Mouse (Mus musculus): Measurements from ENCODE around the gene Lce3e. TPM values are rescaled to one million over a fixed set of nuclear protein-coding genes. Genes with fewer than 3 reads are reported as not detected.

Gene Lce3e
- total and polyA plus RNA-seq, 2 experiments from 2014 or later = not detected

DNA sequence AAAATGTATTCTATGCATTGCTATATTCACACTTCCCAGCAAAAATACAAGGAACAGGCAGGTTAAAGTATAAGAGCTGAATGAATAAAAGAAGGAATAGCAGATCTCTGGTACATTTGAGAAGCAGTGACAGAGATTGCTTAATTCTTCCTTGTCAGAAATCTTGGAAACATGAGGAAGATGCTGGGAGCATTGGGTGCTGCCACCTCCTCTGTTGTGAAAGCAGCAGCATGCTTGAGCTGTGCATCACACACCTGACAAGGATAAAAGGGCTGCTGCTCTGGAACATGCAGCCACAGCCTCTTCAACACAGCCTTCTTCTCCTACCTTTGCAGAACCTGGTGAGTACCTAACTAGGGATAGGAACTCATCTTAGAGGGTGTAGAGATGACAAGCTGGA lies 25.1 kb downstream of the Lce3e start, which contains the start of gene Lce3f:
Gene Lce3f, plus strand, starts transcription at position 301 of the 400 bp plus-strand sequence.
- no peak for DNase-seq
- TF ChIP-seq CTCF (IDR thresholded peaks at IDR 0.05; ENCODE audit: low read depth) = no peak
- no peaks in the 10 kb centered on the region for H3K27me3 ChIP-seq (ENCODE audit: insufficient read depth, low read length)

DNA sequence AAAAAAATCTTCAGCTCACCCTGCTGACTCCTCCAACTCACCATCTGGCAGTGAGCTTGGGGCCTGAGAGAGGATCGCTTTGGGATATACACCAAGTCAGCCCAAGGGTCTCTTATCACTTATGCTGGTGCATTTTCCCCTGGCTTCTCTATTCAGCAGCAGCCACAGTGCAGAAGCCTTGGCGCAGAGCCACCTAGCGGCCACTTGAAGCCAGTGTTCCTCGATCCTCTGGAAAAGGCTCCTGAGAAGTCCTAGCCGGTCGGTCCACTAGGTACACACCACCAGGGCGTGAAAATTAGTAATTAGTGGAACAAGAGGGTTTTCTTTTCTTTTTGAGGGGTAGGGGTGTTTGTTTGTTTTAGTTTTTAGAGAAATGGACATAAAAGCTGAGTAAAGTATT lies 31.8 kb downstream of the Lce3e start:
- TF ChIP-seq CTCF (IDR thresholded peaks at IDR 0.05; ENCODE audit: low read depth) = peak; percentile 87
- 2% methylated on average over 7 of the region's 7 CpGs for WGBS
- no peaks in the 10 kb centered on the region for H3K9me3 ChIP-seq (ENCODE audit: low read length)
- no peak overlapping the region for H3K27ac ChIP-seq (ENCODE audit: low read depth, low read length)
- no peaks in the 10 kb centered on the region for H3K27me3 ChIP-seq (ENCODE audit: insufficient read depth, low read length)
- no peaks in the 10 kb centered on the region for H3K36me3 ChIP-seq (ENCODE audit: insufficient read depth)
- DNase-seq = peak; percentile 85
- no peaks in the 10 kb centered on the region for H3K4me1 ChIP-seq (ENCODE audit: insufficient read depth)
- H3K4me3 ChIP-seq (ENCODE audit: low read depth, low read length) = no peak overlapping the region
- H3K4me2 ChIP-seq (ENCODE audit: low read depth) = no peak overlapping the region
- ATAC-seq = peak; percentile 95
- H3K9ac ChIP-seq = no peak overlapping the region

More for the DNA sequence above, 25.1 kb downstream of the Lce3e start, which contains the start of gene Lce3f:
- H3K27ac ChIP-seq (ENCODE audit: low read depth, low read length) = no peak within 1 kb of the TSS
- H3K9me3 ChIP-seq (ENCODE audit: low read length) = no peaks in the 10 kb centered on the region
- no peak within 1 kb of the TSS for H3K4me3 ChIP-seq (ENCODE audit: low read depth, low read length)
- no peak within 1 kb of the TSS for H3K4me2 ChIP-seq (ENCODE audit: low read depth)
- no peaks in the 10 kb centered on the region for H3K36me3 ChIP-seq (ENCODE audit: insufficient read depth)
- no peak within 1 kb of the TSS for H3K9ac ChIP-seq
- no peak for ATAC-seq
- no peaks in the 10 kb centered on the region for H3K4me1 ChIP-seq (ENCODE audit: insufficient read depth)

- H3K4me2 ChIP-seq (ENCODE audit: low read depth) = no peak overlapping the region
- H3K27me3 ChIP-seq (ENCODE audit: insufficient read depth, low read length) = no peaks in the 10 kb centered on the region
- ATAC-seq (no peak), DNase-seq (no peak)
- no peaks in the 10 kb centered on the region for H3K4me1 ChIP-seq (ENCODE audit: insufficient read depth)
- WGBS = 87% methylated on average over 3 of the region's 3 CpGs
- H3K27ac ChIP-seq (ENCODE audit: low read depth, low read length) = no peak overlapping the region
- no peak overlapping the region for H3K9ac ChIP-seq
- no peak overlapping the region for H3K4me3 ChIP-seq (ENCODE audit: low read depth, low read length)
- no peaks in the 10 kb centered on the region for H3K36me3 ChIP-seq (ENCODE audit: insufficient read depth)
- no peak for TF ChIP-seq CTCF (IDR thresholded peaks at IDR 0.05; ENCODE audit: low read depth)
- H3K9me3 ChIP-seq (ENCODE audit: low read length) = no peaks in the 10 kb centered on the region
Measured at GRCm38 (mm10) chr3:93000621-93001020, 33.8 kb downstream of the Lce3e start.

DNA sequence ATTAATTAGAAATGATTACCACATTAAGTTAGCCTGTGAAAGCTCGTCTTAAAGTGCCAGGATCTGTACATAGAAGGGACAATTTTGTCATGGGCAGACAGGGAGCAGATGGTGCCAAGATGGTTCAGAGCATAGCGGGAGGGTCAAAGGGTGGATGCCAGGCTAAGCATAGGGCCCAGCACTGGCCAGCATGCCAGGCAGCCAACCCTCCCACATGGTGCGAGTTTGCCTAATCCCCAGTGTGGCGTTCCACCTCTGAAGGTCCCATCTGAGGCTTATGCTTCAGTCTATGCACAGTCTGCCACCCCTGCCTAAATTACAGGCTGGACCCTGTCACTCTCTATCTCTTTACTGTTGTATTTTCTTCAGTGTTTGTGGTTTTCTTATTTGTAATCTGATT lies 36.0 kb downstream of the Lce3e start:
- H3K4me1 ChIP-seq (ENCODE audit: insufficient read depth) = no peaks in the 10 kb centered on the region
- H3K4me2 ChIP-seq (ENCODE audit: low read depth) = no peak overlapping the region
- no peak overlapping the region for H3K9ac ChIP-seq
- H3K27me3 ChIP-seq (ENCODE audit: insufficient read depth, low read length) = no peaks in the 10 kb centered on the region
- 38% methylated on average over 4 of the region's 4 CpGs for WGBS
- ATAC-seq (no peak; the same call in 1 of the 2 replicates), DNase-seq (no peak)
- H3K9me3 ChIP-seq (ENCODE audit: low read length) = no peaks in the 10 kb centered on the region
- no peak overlapping the region for H3K27ac ChIP-seq (ENCODE audit: low read depth, low read length)
- no peak overlapping the region for H3K4me3 ChIP-seq (ENCODE audit: low read depth, low read length)
- TF ChIP-seq CTCF (IDR thresholded peaks at IDR 0.05; ENCODE audit: low read depth) = no peak
- H3K36me3 ChIP-seq (ENCODE audit: insufficient read depth) = no peaks in the 10 kb centered on the region

GRCm38 (mm10) chr3:93014378-93014801 lies 47.5 kb downstream of the Lce3e start:
- H3K27ac ChIP-seq (ENCODE audit: low read depth, low read length) = no peak overlapping the region
- TF ChIP-seq CTCF (IDR thresholded peaks at IDR 0.05; ENCODE audit: low read depth) = 0 out of 2 replicates have a peak, but pooled peaks have one; percentile 20
- H3K9ac ChIP-seq = peak overlapping the region; percentile 46
- H3K4me1 ChIP-seq (ENCODE audit: insufficient read depth) = no peaks in the 10 kb centered on the region
- WGBS = 2% methylated on average over 24 of the region's 24 CpGs
- peak overlapping the region; percentile 84 for H3K4me2 ChIP-seq (ENCODE audit: low read depth)
- no peaks in the 10 kb centered on the region for H3K9me3 ChIP-seq (ENCODE audit: low read length)
- H3K36me3 ChIP-seq (ENCODE audit: insufficient read depth) = no peaks in the 10 kb centered on the region
- H3K27me3 ChIP-seq (ENCODE audit: insufficient read depth, low read length) = no peaks in the 10 kb centered on the region
- peak; percentile 90 for ATAC-seq
- DNase-seq = peak; percentile 51
- H3K4me3 ChIP-seq (ENCODE audit: low read depth, low read length) = peak overlapping the region; percentile 41

DNA sequence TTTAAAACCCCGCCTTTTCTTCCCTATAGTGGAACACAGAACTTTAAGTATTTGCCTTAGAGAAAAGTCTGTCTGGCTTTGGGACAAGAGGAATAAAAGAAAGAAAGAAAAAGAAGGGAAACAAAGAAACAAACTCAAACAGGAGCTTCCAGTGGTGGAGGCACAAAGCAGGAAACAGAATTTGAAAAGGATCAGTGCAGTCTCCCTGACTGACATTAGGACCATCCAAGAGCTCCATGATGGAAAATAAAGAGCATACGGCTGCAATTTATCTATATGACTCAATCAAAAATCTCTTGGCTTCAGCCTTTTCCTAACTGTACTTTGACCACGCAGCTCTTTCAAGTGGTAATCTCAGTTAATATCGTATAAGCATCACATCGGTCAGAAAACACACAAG lies 48.0 kb downstream of the Lce3e start:
- H3K36me3 ChIP-seq (ENCODE audit: insufficient read depth) = no peaks in the 10 kb centered on the region
- TF ChIP-seq CTCF (IDR thresholded peaks at IDR 0.05; ENCODE audit: low read depth) = no peak
- no peak overlapping the region for H3K27ac ChIP-seq (ENCODE audit: low read depth, low read length)
- DNase-seq = peak; percentile 8
- peak overlapping the region; percentile 84 for H3K4me2 ChIP-seq (ENCODE audit: low read depth)
- peak overlapping the region; percentile 46 for H3K9ac ChIP-seq
- no peak for ATAC-seq
- H3K27me3 ChIP-seq (ENCODE audit: insufficient read depth, low read length) = no peaks in the 10 kb centered on the region
- H3K9me3 ChIP-seq (ENCODE audit: low read length) = no peaks in the 10 kb centered on the region
- 18% methylated on average over 5 of the region's 5 CpGs for WGBS
- peak overlapping the region; percentile 41 for H3K4me3 ChIP-seq (ENCODE audit: low read depth, low read length)
- H3K4me1 ChIP-seq (ENCODE audit: insufficient read depth) = no peaks in the 10 kb centered on the region

- H3K36me3 ChIP-seq (ENCODE audit: insufficient read depth) = no peaks in the 10 kb centered on the region
- H3K9me3 ChIP-seq (ENCODE audit: low read length) = no peaks in the 10 kb centered on the region
- peak within 1 kb of the TSS; percentile 84 for H3K4me2 ChIP-seq (ENCODE audit: low read depth)
- DNase-seq = no peak
- TF ChIP-seq CTCF (IDR thresholded peaks at IDR 0.05; ENCODE audit: low read depth) = no peak
- ATAC-seq = no peak
- no peaks in the 10 kb centered on the region for H3K4me1 ChIP-seq (ENCODE audit: insufficient read depth)
- H3K27ac ChIP-seq (ENCODE audit: low read depth, low read length) = no peak within 1 kb of the TSS
- WGBS = 64% methylated on average over 4 of the region's 4 CpGs
- no peaks in the 10 kb centered on the region for H3K27me3 ChIP-seq (ENCODE audit: insufficient read depth, low read length)
- peak within 1 kb of the TSS; percentile 41 for H3K4me3 ChIP-seq (ENCODE audit: low read depth, low read length)
- H3K9ac ChIP-seq = peak within 1 kb of the TSS; percentile 46
Measured at GRCm38 (mm10) chr3:93015460-93016104, 48.7 kb downstream of the Lce3e start, which contains the start of gene Crct1. Gene Crct1, minus strand, starts transcription at chr3:93015687.

Other genes with a start within 250 kb of the Lce3e start
- not detected in 2 replicates for gene Lce1f, start 246.7 kb upstream of the Lce3e start, total RNA-seq (2014; rRNA removed)
- not detected in 2 replicates for gene Lce1f, start 246.7 kb upstream of the Lce3e start, polyA plus RNA-seq (2015; fragmentation: Nextera tagmentation; extraction: Ambion mirVana)
- not detected in 2 replicates for gene Gm38119, start 228.0 kb upstream of the Lce3e start, total RNA-seq (2014; rRNA removed)
- gene Gm38119, start 228.0 kb upstream of the Lce3e start, polyA plus RNA-seq (2015; fragmentation: Nextera tagmentation; extraction: Ambion mirVana) = not detected in 2 replicates
- gene Lce1g, start 214.7 kb upstream of the Lce3e start, total RNA-seq (2014; rRNA removed) = not detected in 2 replicates
- gene Lce1g, start 214.7 kb upstream of the Lce3e start, polyA plus RNA-seq (2015; fragmentation: Nextera tagmentation; extraction: Ambion mirVana) = not detected in 2 replicates
- not detected in 2 replicates for gene Lce1h, start 202.0 kb upstream of the Lce3e start, total RNA-seq (2014; rRNA removed)
- gene Lce1h, start 202.0 kb upstream of the Lce3e start, polyA plus RNA-seq (2015; fragmentation: Nextera tagmentation; extraction: Ambion mirVana) = not detected in 2 replicates
- not detected in 2 replicates for gene Lce1i, start 188.2 kb upstream of the Lce3e start, total RNA-seq (2014; rRNA removed)
- not detected in 2 replicates for gene Lce1i, start 188.2 kb upstream of the Lce3e start, polyA plus RNA-seq (2015; fragmentation: Nextera tagmentation; extraction: Ambion mirVana)
- not detected in 2 replicates for gene Lce1j, start 176.5 kb upstream of the Lce3e start, total RNA-seq (2014; rRNA removed)
- gene Lce1j, start 176.5 kb upstream of the Lce3e start, polyA plus RNA-seq (2015; fragmentation: Nextera tagmentation; extraction: Ambion mirVana) = not detected in 2 replicates
- gene Lce1k, start 159.2 kb upstream of the Lce3e start, total RNA-seq (2014; rRNA removed) = not detected in 2 replicates
- not detected in 2 replicates for gene Lce1k, start 159.2 kb upstream of the Lce3e start, polyA plus RNA-seq (2015; fragmentation: Nextera tagmentation; extraction: Ambion mirVana)
- not detected in 2 replicates for gene Kprp, start 139.8 kb upstream of the Lce3e start, total RNA-seq (2014; rRNA removed)
- not detected in 2 replicates for gene Kprp, start 139.8 kb upstream of the Lce3e start, polyA plus RNA-seq (2015; fragmentation: Nextera tagmentation; extraction: Ambion mirVana)
- not detected in 2 replicates for gene Lce1l, start 115.8 kb upstream of the Lce3e start, total RNA-seq (2014; rRNA removed)
- gene Lce1l, start 115.8 kb upstream of the Lce3e start, polyA plus RNA-seq (2015; fragmentation: Nextera tagmentation; extraction: Ambion mirVana) = not detected in 2 replicates
- not detected in 2 replicates for gene 2310050C09Rik, start 96.8 kb upstream of the Lce3e start, total RNA-seq (2014; rRNA removed)
- gene 2310050C09Rik, start 96.8 kb upstream of the Lce3e start, polyA plus RNA-seq (2015; fragmentation: Nextera tagmentation; extraction: Ambion mirVana) = not detected in 2 replicates
- not detected in 2 replicates for gene Lce3a, start 40.8 kb upstream of the Lce3e start, total RNA-seq (2014; rRNA removed)
- not detected in 2 replicates for gene Lce3a, start 40.8 kb upstream of the Lce3e start, polyA plus RNA-seq (2015; fragmentation: Nextera tagmentation; extraction: Ambion mirVana)
- not detected in 2 replicates for gene Lce3b, start 34.1 kb upstream of the Lce3e start, total RNA-seq (2014; rRNA removed)
- gene Lce3b, start 34.1 kb upstream of the Lce3e start, polyA plus RNA-seq (2015; fragmentation: Nextera tagmentation; extraction: Ambion mirVana) = not detected in 2 replicates
- gene Lce3c, start 22.6 kb upstream of the Lce3e start, total RNA-seq (2014; rRNA removed) = not detected in 2 replicates
- not detected in 2 replicates for gene Lce3c, start 22.6 kb upstream of the Lce3e start, polyA plus RNA-seq (2015; fragmentation: Nextera tagmentation; extraction: Ambion mirVana)
- gene Lce3d, start 9.7 kb upstream of the Lce3e start, total RNA-seq (2014; rRNA removed) = not detected in 2 replicates
- not detected in 2 replicates for gene Lce3d, start 9.7 kb upstream of the Lce3e start, polyA plus RNA-seq (2015; fragmentation: Nextera tagmentation; extraction: Ambion mirVana)
- gene Lce3f, start 25.2 kb downstream of the Lce3e start, total RNA-seq (2014; rRNA removed) = not detected in 2 replicates
- not detected in 2 replicates for gene Lce3f, start 25.2 kb downstream of the Lce3e start, polyA plus RNA-seq (2015; fragmentation: Nextera tagmentation; extraction: Ambion mirVana)
- 0.38 and 0.57 TPM in 2 replicates for gene Crct1, start 48.6 kb downstream of the Lce3e start, total RNA-seq (2014; rRNA removed)
- gene Crct1, start 48.6 kb downstream of the Lce3e start, polyA plus RNA-seq (2015; fragmentation: Nextera tagmentation; extraction: Ambion mirVana) = 0.34 and 0.62 TPM in 2 replicates
- gene Lce1m, start 52.0 kb downstream of the Lce3e start, total RNA-seq (2014; rRNA removed) = not detected in 2 replicates
- gene Lce1m, start 52.0 kb downstream of the Lce3e start, polyA plus RNA-seq (2015; fragmentation: Nextera tagmentation; extraction: Ambion mirVana) = not detected in 2 replicates
- not detected in 2 replicates for gene Gm4858, start 101.8 kb downstream of the Lce3e start, total RNA-seq (2014; rRNA removed)
- not detected in 2 replicates for gene Gm4858, start 101.8 kb downstream of the Lce3e start, polyA plus RNA-seq (2015; fragmentation: Nextera tagmentation; extraction: Ambion mirVana)
- gene Crnn, start 177.7 kb downstream of the Lce3e start, total RNA-seq (2014; rRNA removed) = not detected in 2 replicates
- gene Crnn, start 177.7 kb downstream of the Lce3e start, polyA plus RNA-seq (2015; fragmentation: Nextera tagmentation; extraction: Ambion mirVana) = not detected in 2 replicates
- not detected in 2 replicates for gene Flg2, start 230.2 kb downstream of the Lce3e start, total RNA-seq (2014; rRNA removed)
- not detected in 2 replicates for gene Flg2, start 230.2 kb downstream of the Lce3e start, polyA plus RNA-seq (2015; fragmentation: Nextera tagmentation; extraction: Ambion mirVana)